Comparison of ENCODE assay signal across 7 mouse cellular contexts in genomic region chr17:84791156-84791555, GRCm38 (mm10). TPM values are rescaled to one million over a fixed set of nuclear protein-coding genes. Genes with fewer than 3 reads are reported as not detected.
DNase-seq lines count a peak whose midpoint lies in the region; ATAC-seq and TF ChIP-seq lines count a peak whose summit lies in the region.

No protein-coding gene starts in this region.

- TF ChIP-seq EP300 in heart, postnatal 0 days (IDR thresholded peaks at IDR 0.05; ENCODE audit: low read depth) = no peak

- H3K9ac ChIP-seq in neural tube, embryonic 11.5 days (ENCODE audit: low read length) = peak overlapping the region; percentile 87
- H3K9ac ChIP-seq in heart, postnatal 0 days (replicated peaks; ENCODE audit: low read depth, low read length) = peak overlapping the region; percentile 66
- H3K9ac ChIP-seq in liver, embryonic 15.5 days = peak overlapping the region; percentile 84
- H3K9ac ChIP-seq in stomach, embryonic 14.5 days (replicated peaks; ENCODE audit: low read depth, low read length) = peak overlapping the region; percentile 77

- WGBS in neural tube, embryonic 11.5 days = 5% methylated on average over 8 of the region's 8 CpGs
- WGBS in embryonic facial prominence, embryonic 10.5 days = 11% methylated on average over 8 of the region's 8 CpGs
- 4% methylated on average over 8 of the region's 8 CpGs for WGBS in heart, postnatal 0 days
- WGBS in liver, embryonic 15.5 days (ENCODE audit: insufficient replicate concordance) = 4% methylated on average over 8 of the region's 8 CpGs
- 6% methylated on average over 8 of the region's 8 CpGs for WGBS in stomach, embryonic 14.5 days

- H3K27ac ChIP-seq in neural tube, embryonic 11.5 days (ENCODE audit: low read depth, low read length) = peak overlapping the region; percentile 15
- peak overlapping the region; percentile 96 for H3K27ac ChIP-seq in embryonic facial prominence, embryonic 10.5 days (replicated peaks)
- H3K27ac ChIP-seq in heart, postnatal 0 days (ENCODE audit: low read depth) = peak overlapping the region; percentile 86
- peak overlapping the region; percentile 90 for H3K27ac ChIP-seq in liver, embryonic 15.5 days (replicated peaks)
- H3K27ac ChIP-seq in stomach, embryonic 14.5 days (ENCODE audit: low read length) = peak overlapping the region; percentile 74

- H3K27me3 ChIP-seq in neural tube, embryonic 11.5 days (ENCODE audit: control insufficient read depth, insufficient read depth, low read length) = no peaks in the 10 kb centered on the region
- H3K27me3 ChIP-seq in embryonic facial prominence, embryonic 10.5 days (replicated peaks; ENCODE audit: low read depth, poor library complexity, severe bottlenecking) = no peaks in the 10 kb centered on the region
- no peaks in the 10 kb centered on the region for H3K27me3 ChIP-seq in heart, postnatal 0 days (ENCODE audit: control insufficient read depth, insufficient read depth, low read length)
- H3K27me3 ChIP-seq in liver, embryonic 15.5 days = no peaks in the 10 kb centered on the region
- H3K27me3 ChIP-seq in stomach, embryonic 14.5 days (ENCODE audit: control insufficient read depth, insufficient read depth, low read length) = no peaks in the 10 kb centered on the region

- no peaks in the 10 kb centered on the region for H3K9me3 ChIP-seq in neural tube, embryonic 11.5 days (ENCODE audit: control insufficient read depth, low read length)
- no peaks in the 10 kb centered on the region for H3K9me3 ChIP-seq in embryonic facial prominence, embryonic 10.5 days
- no peaks in the 10 kb centered on the region for H3K9me3 ChIP-seq in heart, postnatal 0 days (replicated peaks; ENCODE audit: control insufficient read depth, low read length)
- H3K9me3 ChIP-seq in liver, embryonic 15.5 days (replicated peaks) = no peaks in the 10 kb centered on the region
- no peaks in the 10 kb centered on the region for H3K9me3 ChIP-seq in stomach, embryonic 14.5 days (ENCODE audit: control insufficient read depth, low read depth, low read length)

- peaks cover 4% of the 10 kb centered on the region; the same call in 1 of the 2 replicates for H3K4me1 ChIP-seq in neural tube, embryonic 11.5 days (ENCODE audit: control insufficient read depth, insufficient read depth, low read length)
- H3K4me1 ChIP-seq in embryonic facial prominence, embryonic 10.5 days = peaks cover 24% of the 10 kb centered on the region
- peaks cover 16% of the 10 kb centered on the region for H3K4me1 ChIP-seq in heart, postnatal 0 days (ENCODE audit: control insufficient read depth, insufficient read depth)
- peaks cover 52% of the 10 kb centered on the region for H3K4me1 ChIP-seq in liver, embryonic 15.5 days (replicated peaks)
- peaks cover 13% of the 10 kb centered on the region; the same call in 1 of the 2 replicates for H3K4me1 ChIP-seq in stomach, embryonic 14.5 days (ENCODE audit: control insufficient read depth, insufficient read depth, low read length)

- 0 out of 2 replicates have a peak, but pooled peaks have one; percentile 5 for ATAC-seq in neural tube, embryonic 11.5 days (ENCODE audit: insufficient read depth, low FRiP score, low TSS enrichment)
- no peak for ATAC-seq in heart, postnatal 0 days (ENCODE audit: insufficient read depth, low read depth)
- ATAC-seq in liver, embryonic 15.5 days (ENCODE audit: insufficient read depth) = peak; percentile 14; the same call in 1 of the 2 replicates
- peak; percentile 16; the same call in 1 of the 2 replicates for ATAC-seq in stomach, embryonic 14.5 days (ENCODE audit: insufficient number of reproducible peaks, insufficient read depth, low FRiP score, low read depth)

- no peaks in the 10 kb centered on the region for H3K36me3 ChIP-seq in neural tube, embryonic 11.5 days (ENCODE audit: control insufficient read depth, insufficient read depth, low read length)
- peaks cover 18% of the 10 kb centered on the region for H3K36me3 ChIP-seq in embryonic facial prominence, embryonic 10.5 days (replicated peaks)
- peaks cover 10% of the 10 kb centered on the region; the same call in 1 of the 2 replicates for H3K36me3 ChIP-seq in heart, postnatal 0 days (replicated peaks; ENCODE audit: control insufficient read depth, insufficient read depth, low read length)
- H3K36me3 ChIP-seq in liver, embryonic 15.5 days (replicated peaks) = peaks cover 18% of the 10 kb centered on the region; the same call in 1 of the 2 replicates
- H3K36me3 ChIP-seq in stomach, embryonic 14.5 days (ENCODE audit: control insufficient read depth, insufficient read depth, low read length) = no peaks in the 10 kb centered on the region

- H3K4me2 ChIP-seq in neural tube, embryonic 11.5 days (ENCODE audit: low read depth) = peak overlapping the region; percentile 75
- peak overlapping the region; percentile 81 for H3K4me2 ChIP-seq in heart, postnatal 0 days (ENCODE audit: low read depth, low read length)
- H3K4me2 ChIP-seq in liver, embryonic 15.5 days = peak overlapping the region; percentile 90
- H3K4me2 ChIP-seq in stomach, embryonic 14.5 days (replicated peaks; ENCODE audit: low read depth, low read length) = peak overlapping the region; percentile 73

- DNase-seq in neural tube, embryonic 11.5 days (ENCODE audit: low spot score) = peak; percentile 36
- no peak for DNase-seq in neural tube, embryonic 10.5 days (ENCODE audit: extremely low spot score, low spot score)
- DNase-seq in embryonic facial prominence, embryonic 10.5 days (ENCODE audit: low spot score) = peak; percentile 21
- DNase-seq in heart, postnatal 0 days (ENCODE audit: low spot score) = no peak
- no peak for DNase-seq in left cerebral cortex, adult 9 months (ENCODE audit: low spot score in 2 of 2)

- H3K4me3 ChIP-seq in neural tube, embryonic 11.5 days (ENCODE audit: low read depth, low read length) = peak overlapping the region; percentile 93
- peak overlapping the region; percentile 97 for H3K4me3 ChIP-seq in embryonic facial prominence, embryonic 10.5 days
- peak overlapping the region; percentile 89 for H3K4me3 ChIP-seq in heart, postnatal 0 days (ENCODE audit: low read depth, low read length)
- peak overlapping the region; percentile 98 for H3K4me3 ChIP-seq in liver, embryonic 15.5 days (replicated peaks)
- peak overlapping the region; percentile 84 for H3K4me3 ChIP-seq in stomach, embryonic 14.5 days (ENCODE audit: low read depth, low read length)

- TF ChIP-seq CTCF in heart, postnatal 0 days (IDR thresholded peaks at IDR 0.05; ENCODE audit: low read depth) = no peak

RNA-seq across cellular contexts. Expression of gene Lrpprc, which starts 0.6 kb away (rescaled TPM):
- polyA plus RNA-seq in neural tube, embryonic 11.5 days (2014; fragmentation: Nextera tagmentation; extraction: Ambion mirVana) = 56.3 and 58.4 TPM in 2 replicates
- polyA plus RNA-seq in embryonic facial prominence, embryonic 10.5 days (2016; fragmentation: Nextera tagmentation; extraction: Ambion mirVana) = 56.7 and 58.0 TPM in 2 replicates
- total RNA-seq in heart, postnatal 0 days (2014; rRNA removed; ENCODE audit: low replicate concordance) = 92.4 and 94.6 TPM in 2 replicates
- 62.2 and 68.0 TPM in 2 replicates for polyA plus RNA-seq in heart, postnatal 0 days (2015; fragmentation: Nextera tagmentation; extraction: Ambion mirVana)
- 35.6 and 37.9 TPM in 2 replicates for polyA plus RNA-seq in liver, embryonic 15.5 days (2015; fragmentation: Nextera tagmentation; extraction: Ambion mirVana)
- polyA plus RNA-seq in stomach, embryonic 14.5 days (2014; fragmentation: Nextera tagmentation; extraction: Ambion mirVana) = 49.0 and 51.4 TPM in 2 replicates

Comparison
In these comparisons a context has a peak if more than half of its experiments do, and no peak if none do; other contexts are left out.
1. DNase-seq: peak in neural tube, embryonic 11.5 days (single experiment) and embryonic facial prominence, embryonic 10.5 days (single experiment); none in neural tube, embryonic 10.5 days (single experiment), heart, postnatal 0 days (single experiment) and left cerebral cortex, adult 9 months (0 of 2).
2. H3K27ac ChIP-seq: peak in every context shown above with its lines; median percentile 96 in embryonic facial prominence, embryonic 10.5 days; 90 in liver, embryonic 15.5 days; 86 in heart, postnatal 0 days; 74 in stomach, embryonic 14.5 days; 15 in neural tube, embryonic 11.5 days.
3. Peak in every context shown above with its lines, with median percentiles within 50 percentile points of each other: H3K4me2 ChIP-seq, H3K4me3 ChIP-seq and H3K9ac ChIP-seq.